Mouse (Mus musculus) E14TG2a.4 (cell line): Measurements from ENCODE around the gene Hist1h3e.
"Not testable (repeated sequence)": the region's sequence is repeated elsewhere in the genome, so short reads cannot be mapped to it uniquely, and the experiment has no call there.

Experiments used
- CTCF ChIP-seq: conservative IDR thresholded peaks from 2 replicates; pipeline ENCODE4 v1.5.1; 2014; ENCODE audit warnings: low read length
- NANOG ChIP-seq: IDR thresholded peaks from 2 replicates; pipeline ENCODE4 v1.6.1; 2014; ENCODE audit warnings: borderline replicate concordance, low read length, mixed read lengths
- POU5F1 ChIP-seq: IDR thresholded peaks from 2 replicates; pipeline ENCODE4 v1.6.1; 2014; ENCODE audit warnings: low read length, borderline replicate concordance

GRCm38 (mm10) chr13:23560699-23561098 lies 1.5 kb downstream of the Hist1h3e start:
- not testable (repeated sequence) for TF ChIP-seq CTCF, NANOG, POU5F1
